Mouse (Mus musculus) lung, adult 2 months (tissue): ENCODE results near the gene Olfr60. TPM values are rescaled to one million over a fixed set of nuclear protein-coding genes. Genes with fewer than 3 reads are reported as not detected.

ENCODE experiments used
- DNase-seq: peaks from one replicate; pipeline ENCODE4 v3.0.0; 2022
- H3K4me1 ChIP-seq: fragments of 200-500 bp; 2 replicates; pipeline ENCODE4 v1.6.1; 2011; ENCODE audit warnings: low read length; ENCODE audit not compliant: control insufficient read depth, insufficient read depth
- H3K4me3 ChIP-seq: fragments of 200-500 bp; replicated peaks from 2 replicates; pipeline ENCODE3; 2011; ENCODE audit warnings: low read depth, mild to moderate bottlenecking, control low read depth, low read length; ENCODE audit errors: extremely low read depth
- CTCF ChIP-seq: fragments of 200-500 bp; IDR thresholded peaks from 2 replicates; pipeline ENCODE4 v1.5.1; 2011; ENCODE audit warnings: mild to moderate bottlenecking, low read length, control low read depth; ENCODE audit not compliant: insufficient read depth
- POLR2A ChIP-seq: fragments of 200-500 bp; IDR thresholded peaks from 2 replicates; pipeline ENCODE4 v1.6.1; 2011; ENCODE audit warnings: low read depth, mild to moderate bottlenecking, control low read depth, low read length, borderline replicate concordance; ENCODE audit errors: extremely low read depth
- WGBS: fragments of 180-500 bp; shearing (Covaris S2); methylation state at CpG from one replicate; pipeline ENCODE4 v1.1.7; 2018; 5-methylcytosine and 5-hydroxymethylcytosine counted together
- polyA plus RNA-seq: library from polyadenylated mRNA; depleted of rRNA; stranded (reverse); fragments of >200 nt; gene quantifications from 2 replicates; pipeline ENCODE4 v1.2.3, GENCODE M21; 2012; rRNA removed

Gene Olfr60
- 0.32 TPM in 1 of 2 replicates, not detected in the other for polyA plus RNA-seq

DNA sequence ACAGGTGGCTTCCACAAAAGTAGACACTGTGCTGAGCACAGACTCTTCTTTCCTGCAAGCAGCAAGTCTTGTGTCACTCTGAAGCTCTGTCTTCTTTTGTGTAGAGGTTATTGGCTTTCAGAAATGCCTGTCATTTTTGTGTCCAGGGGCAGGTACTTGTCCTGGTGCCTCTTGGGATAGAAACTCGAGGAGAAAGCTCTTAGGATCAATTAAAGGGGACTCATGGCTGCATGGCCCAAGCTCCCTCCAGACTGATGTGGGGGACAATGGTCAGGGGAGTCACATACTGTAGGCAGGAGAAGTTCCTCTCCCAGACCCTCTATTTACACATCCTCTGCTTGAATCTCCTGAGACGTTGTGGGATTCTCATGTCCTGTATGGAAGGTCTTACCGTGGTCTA lies at the start of gene Olfr60:
Olfr60 (minus strand) TSS at position 101 of the 400 bp plus-strand sequence.
- no peak for TF ChIP-seq POLR2A
- no peak for DNase-seq
- no peak within 1 kb of the TSS for H3K4me3 ChIP-seq
- WGBS, result 58% methylated on average over 3 of the region's 3 CpGs
- H3K4me1 ChIP-seq, result no peaks in the 10 kb centered on the region

DNA sequence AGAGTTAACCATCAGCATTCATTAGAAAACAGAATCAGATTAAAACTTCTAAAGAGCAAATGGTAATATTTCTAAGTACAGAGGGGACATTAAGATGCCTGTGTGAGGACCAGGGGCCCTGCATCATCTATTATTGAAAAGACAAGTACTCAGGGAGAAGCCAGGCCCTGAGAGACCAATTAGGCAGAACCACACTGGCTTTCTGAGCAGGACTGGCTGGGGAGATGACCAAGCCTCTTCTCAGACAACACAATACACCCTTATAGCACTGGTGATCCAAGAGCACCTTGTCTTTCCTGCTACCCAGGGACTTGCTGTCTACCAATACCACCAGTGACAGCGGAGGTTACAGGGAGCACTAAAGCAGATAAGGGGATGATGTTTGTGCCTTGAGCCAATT lies 41.3 kb upstream of the Olfr60 start, which contains the start of gene Olfr531:
Olfr531 (minus strand) TSS at position 101 of the 400 bp plus-strand sequence.
- no peak for DNase-seq
- whole genome bisulfite sequencing, result 72% methylated on average over 1 of the region's 1 CpGs
- Histone ChIP-seq H3K4me1 (no peaks in the 10 kb centered on the region), H3K4me3 (no peak within 1 kb of the TSS)
- TF ChIP-seq CTCF, result no peak
- TF ChIP-seq POLR2A, result no peak

- DNase-seq, result no peak
- TF ChIP-seq CTCF, result no peak
- Histone ChIP-seq H3K4me3 (no peak overlapping the region), H3K4me1 (no peaks in the 10 kb centered on the region)
- 89% methylated on average over 2 of the region's 2 CpGs for WGBS
These were observed 15.4 kb upstream of the Olfr60 start for GRCm38 (mm10) chr7:140376911-140377310.

DNA sequence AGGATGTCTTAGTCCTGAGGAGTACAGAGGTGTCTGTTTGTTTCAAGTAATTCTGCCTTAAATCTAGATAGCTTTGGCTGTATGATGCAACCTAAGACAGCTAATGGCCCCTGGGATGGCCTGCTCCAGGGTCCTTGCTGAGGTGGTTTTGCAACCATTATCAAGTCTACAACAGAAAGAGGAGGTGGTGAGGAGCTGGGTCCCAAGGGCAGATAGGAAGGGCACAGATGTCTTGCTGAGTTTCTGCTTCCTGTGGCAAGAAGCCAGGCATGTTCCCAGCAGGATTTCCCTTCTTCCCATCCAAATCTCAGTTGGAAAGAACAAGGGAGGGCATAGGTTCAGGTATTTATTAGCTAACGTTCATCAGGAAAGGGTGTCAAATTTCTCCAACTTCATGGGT lies 14.8 kb upstream of the Olfr60 start, which contains the start of gene Olfr530:
Olfr530 (minus strand) TSS at position 101 of the 400 bp plus-strand sequence.
- no peaks in the 10 kb centered on the region for H3K4me1 ChIP-seq
- no peak for DNase-seq
- no peak within 1 kb of the TSS for H3K4me3 ChIP-seq
- no peak for TF ChIP-seq POLR2A
- TF ChIP-seq CTCF, result no peak
- 40% methylated on average over 1 of the region's 1 CpGs for WGBS

- Histone ChIP-seq H3K4me1 (no peaks in the 10 kb centered on the region), H3K4me3 (no peak overlapping the region)
- no peak for DNase-seq
- WGBS, result 58% methylated on average over 4 of the region's 4 CpGs
- TF ChIP-seq CTCF (no peak), POLR2A (no peak)
These were observed 12.8 kb upstream of the Olfr60 start for GRCm38 (mm10) chr7:140374300-140374699.

DNA sequence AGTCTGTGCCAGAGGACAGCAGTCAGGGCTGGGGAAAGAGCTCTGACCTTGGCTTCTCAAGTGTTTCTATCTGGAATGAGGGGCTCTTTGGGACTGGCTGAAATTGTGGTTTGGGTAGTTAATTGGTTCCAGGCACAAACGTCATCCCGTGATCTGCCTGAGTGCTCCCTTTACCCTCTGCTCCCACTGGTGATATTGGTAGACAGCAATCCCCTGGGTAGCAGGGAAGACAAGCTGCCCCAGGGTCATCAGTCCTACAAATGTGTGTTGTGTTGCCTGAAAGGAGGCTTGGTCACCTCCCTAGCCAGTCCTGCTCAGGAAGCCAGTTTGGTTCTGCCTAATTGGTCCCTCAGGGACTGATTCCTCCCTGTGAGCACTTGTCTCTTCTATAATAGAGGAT lies 27.8 kb downstream of the Olfr60 start, which contains the start of gene Olfr527:
Olfr527 (plus strand) TSS at position 301 of the 400 bp plus-strand sequence.
- no peak for DNase-seq
- 82% methylated on average over 2 of the region's 2 CpGs for WGBS
- TF ChIP-seq POLR2A, result no peak
- no peak for TF ChIP-seq CTCF
- Histone ChIP-seq H3K4me3 (no peak within 1 kb of the TSS), H3K4me1 (no peaks in the 10 kb centered on the region)

DNA sequence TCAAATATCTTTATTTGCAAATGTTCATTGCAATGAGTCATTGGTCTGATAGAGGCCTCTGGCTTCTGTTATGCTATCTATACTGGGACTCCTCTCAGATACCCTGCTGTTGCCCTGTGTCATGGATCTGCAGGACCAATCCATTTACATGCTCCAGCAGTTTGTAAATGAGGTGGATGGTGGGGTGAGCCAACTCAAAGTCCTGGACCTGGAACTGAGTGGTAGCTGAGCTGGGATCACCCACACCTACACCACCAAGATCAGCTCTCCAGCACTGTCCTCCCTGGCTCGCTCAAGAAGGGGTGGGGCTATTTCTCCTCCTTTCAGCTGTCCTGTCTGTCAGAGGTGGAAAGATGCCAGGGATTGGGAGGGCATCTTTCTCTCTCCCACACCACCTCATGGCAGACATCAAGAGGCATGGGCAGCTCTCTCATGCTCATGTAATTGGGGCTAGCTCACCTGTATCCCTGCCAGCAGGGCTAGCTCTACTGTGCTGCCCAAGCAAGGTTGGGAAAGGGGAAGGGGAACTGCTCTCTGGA lies 31.6 kb downstream of the Olfr60 start:
- 28% methylated on average over 1 of the region's 1 CpGs for WGBS
- Histone ChIP-seq H3K4me1 (no peaks in the 10 kb centered on the region), H3K4me3 (no peak overlapping the region)
- TF ChIP-seq CTCF (no peak), POLR2A (no peak)
- DNase-seq, result no peak

GRCm38 (mm10) chr7:140321135-140321534 lies 40.3 kb downstream of the Olfr60 start:
- no peaks in the 10 kb centered on the region for H3K4me1 ChIP-seq
- no peak for DNase-seq
- H3K4me3 ChIP-seq, result no peak overlapping the region
- no peak for TF ChIP-seq CTCF
- TF ChIP-seq POLR2A, result no peak

GRCm38 (mm10) chr7:140320558-140320957 lies 40.9 kb downstream of the Olfr60 start, which contains the start of gene Olfr525:
Gene Olfr525 (plus strand): TSS chr7:140320858.
- Histone ChIP-seq H3K4me1 (no peaks in the 10 kb centered on the region), H3K4me3 (no peak within 1 kb of the TSS)
- no peak for DNase-seq
- TF ChIP-seq CTCF, result no peak
- no peak for TF ChIP-seq POLR2A
- 33% methylated on average over 1 of the region's 1 CpGs for WGBS

GRCm38 (mm10) chr7:140319861-140320385 lies 41.5 kb downstream of the Olfr60 start:
- DNase-seq, result no peak
- 76% methylated on average over 3 of the region's 3 CpGs for WGBS
- TF ChIP-seq POLR2A, result no peak
- no peak for TF ChIP-seq CTCF
- H3K4me3 ChIP-seq, result no peak overlapping the region
- H3K4me1 ChIP-seq, result no peaks in the 10 kb centered on the region

- WGBS, result 78% methylated on average over 3 of the region's 3 CpGs
- TF ChIP-seq POLR2A (no peak), CTCF (no peak)
- no peak overlapping the region for H3K4me3 ChIP-seq
- H3K4me1 ChIP-seq, result no peaks in the 10 kb centered on the region
- no peak for DNase-seq
These were observed 62.1 kb downstream of the Olfr60 start for GRCm38 (mm10) chr7:140299416-140299815.
